Mouse (Mus musculus) heart, embryonic 14.5 days (tissue): ENCODE data around the gene Usp3. TPM values are rescaled to one million over a fixed set of nuclear protein-coding genes. Genes with fewer than 3 reads are reported as not detected.

ENCODE experiments used
- ATAC-seq: fragments of 200-750 bp; cut with Nextera tagmentation; 2 replicates; pipeline ENCODE4 v1.8.0; 2017; ENCODE audit warnings: low read depth, moderate TSS enrichment; ENCODE audit not compliant: insufficient number of reproducible peaks, insufficient read depth, low FRiP score
- H3K27ac ChIP-seq, 2 experiments: fragments of 200-500 bp in 1 of 2; fragments of 300-500 bp in 1 of 2; sonication (generic) in 1 of 2; replicated peaks in 1 of 2; 2 replicates each; pipeline ENCODE4 v1.5.1; 2012 to 2014; ENCODE audit warnings: low read depth in 2 of 2, low read length in 2 of 2, control low read depth in 1 of 2, mild to moderate bottlenecking in 1 of 2, mixed read lengths in 1 of 2; ENCODE audit not compliant: control insufficient read depth in 1 of 2, insufficient read depth in 1 of 2
- H3K27me3 ChIP-seq: fragments of 300-500 bp; sonication (generic); 2 replicates; pipeline ENCODE4 v1.6.1; 2014; ENCODE audit warnings: mild to moderate bottlenecking, low read length, control low read depth; ENCODE audit not compliant: control insufficient read depth, insufficient read depth
- H3K36me3 ChIP-seq: fragments of 300-500 bp; sonication (generic); 2 replicates; pipeline ENCODE4 v1.6.1; 2014; ENCODE audit warnings: mild to moderate bottlenecking, control low read depth, low read length, mixed read lengths; ENCODE audit not compliant: control insufficient read depth, insufficient read depth
- H3K4me1 ChIP-seq, 2 experiments: fragments of 200-500 bp in 1 of 2; fragments of 300-500 bp in 1 of 2; sonication (generic) in 1 of 2; 2 replicates each; pipeline ENCODE4 v1.6.1; 2012 to 2014; ENCODE audit warnings: low read length in 2 of 2, control low read depth in 1 of 2, mixed read lengths in 1 of 2; ENCODE audit not compliant: control insufficient read depth in 2 of 2, insufficient read depth in 2 of 2
- H3K4me2 ChIP-seq: fragments of 300-500 bp; sonication (generic); 2 replicates; pipeline ENCODE4 v1.6.1; 2014; ENCODE audit warnings: mild to moderate bottlenecking, low read length
- H3K4me3 ChIP-seq, 2 experiments: fragments of 200-500 bp in 1 of 2; fragments of 300-500 bp in 1 of 2; sonication (generic) in 1 of 2; 2 replicates each; pipeline ENCODE4 v1.5.1; 2012 to 2014; ENCODE audit warnings: low read length in 2 of 2, mild to moderate bottlenecking in 2 of 2, control low read depth in 1 of 2, low read depth in 1 of 2, moderate library complexity in 1 of 2; ENCODE audit not compliant: control insufficient read depth in 1 of 2, insufficient read depth in 1 of 2
- H3K9ac ChIP-seq: fragments of 300-500 bp; sonication (generic); 2 replicates; pipeline ENCODE4 v1.6.1; 2014; ENCODE audit warnings: mild to moderate bottlenecking, low read length
- H3K9me3 ChIP-seq: fragments of 300-500 bp; sonication (generic); 2 replicates; pipeline ENCODE4 v1.6.1; 2016; ENCODE audit warnings: low read length, control low read depth; ENCODE audit not compliant: control insufficient read depth
- WGBS: fragments of 180-500 bp; shearing (Covaris S2); extraction: QIAGEN DNeasy Blood & Tissue Kit; methylation state at CpG from one replicate; pipeline ENCODE4 v1.1.7; 2014; 5-methylcytosine and 5-hydroxymethylcytosine counted together
- polyA plus RNA-seq: library from polyadenylated mRNA; unstranded; fragments of >200 nt; fragmentation: Nextera tagmentation; extraction: Ambion mirVana; gene quantifications from 2 replicates; pipeline ENCODE4 v1.2.1, GENCODE M21; 2014

Gene Usp3
- polyA plus RNA-seq, 1 experiment from 2014 or later, result 51.7 TPM

DNA sequence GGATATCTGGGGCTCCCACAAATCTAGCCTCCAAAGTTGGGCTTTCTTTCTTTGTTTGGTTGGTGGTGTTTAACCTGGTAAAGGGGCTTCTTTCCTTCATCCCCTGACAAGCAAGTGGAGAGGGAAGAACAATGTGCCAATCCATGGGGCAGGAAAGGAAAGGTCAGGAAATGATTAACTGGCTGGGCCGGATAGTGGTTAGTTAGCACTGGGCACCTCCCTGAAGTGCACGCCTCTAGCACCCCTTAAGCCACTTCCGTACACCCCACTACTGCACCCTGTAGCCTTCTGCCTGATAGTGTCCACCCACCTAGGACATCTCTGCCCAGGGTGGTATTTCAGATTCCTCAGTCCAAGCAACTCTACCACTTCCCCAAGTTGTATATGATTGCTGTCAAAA, 1.1 kb upstream of the Usp3 start:
- 64% methylated on average over 3 of the region's 3 CpGs for whole genome bisulfite sequencing
- H3K9me3 ChIP-seq, result no peaks in the 10 kb centered on the region
- peak overlapping the region; percentile 88 for H3K4me2 ChIP-seq
- no peaks in the 10 kb centered on the region for H3K36me3 ChIP-seq
- no peak for ATAC-seq
- peak overlapping the region; percentile 75; the same call in 1 of the 2 replicates for H3K9ac ChIP-seq
- no peak overlapping the region; a peak in 1 of 4 replicates for H3K4me3 ChIP-seq
- no peaks in the 10 kb centered on the region for H3K27me3 ChIP-seq
- H3K27ac ChIP-seq, result peak overlapping the region in 1 of 2 experiments; percentile 95; a peak in 1 of 4 replicates
- H3K4me1 ChIP-seq, result peaks cover 8 to 30% of the 10 kb centered on the region in 2 experiments

DNA sequence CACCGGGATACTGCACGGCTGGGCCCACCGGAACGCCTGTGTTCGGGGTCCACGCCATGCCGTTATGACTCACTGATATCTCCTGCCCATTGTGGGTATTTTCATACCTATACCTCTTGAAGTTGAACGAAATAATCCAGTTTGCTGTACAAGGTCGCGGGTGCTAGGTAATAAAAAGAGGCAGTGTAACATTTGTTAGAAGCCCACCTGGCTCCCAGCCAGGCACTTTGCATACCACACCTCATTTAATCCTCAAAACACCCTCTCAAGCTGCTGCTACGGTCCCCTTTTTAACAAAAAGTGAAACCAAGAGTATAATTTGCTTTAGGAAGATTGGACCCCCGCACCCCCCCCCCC, 649 bp upstream of the Usp3 start:
- Histone ChIP-seq H3K4me1 (peaks cover 8 to 30% of the 10 kb centered on the region in 2 experiments), H3K27me3 (no peaks in the 10 kb centered on the region), H3K9me3 (no peaks in the 10 kb centered on the region), H3K27ac (peak overlapping the region; percentile 80 to 95), H3K4me3 (peak overlapping the region; percentile 67 to 97), H3K36me3 (no peaks in the 10 kb centered on the region), H3K9ac (peak overlapping the region; percentile 75), H3K4me2 (peak overlapping the region; percentile 88)
- ATAC-seq, result no peak
- 6% methylated on average over 12 of the region's 12 CpGs for WGBS

DNA sequence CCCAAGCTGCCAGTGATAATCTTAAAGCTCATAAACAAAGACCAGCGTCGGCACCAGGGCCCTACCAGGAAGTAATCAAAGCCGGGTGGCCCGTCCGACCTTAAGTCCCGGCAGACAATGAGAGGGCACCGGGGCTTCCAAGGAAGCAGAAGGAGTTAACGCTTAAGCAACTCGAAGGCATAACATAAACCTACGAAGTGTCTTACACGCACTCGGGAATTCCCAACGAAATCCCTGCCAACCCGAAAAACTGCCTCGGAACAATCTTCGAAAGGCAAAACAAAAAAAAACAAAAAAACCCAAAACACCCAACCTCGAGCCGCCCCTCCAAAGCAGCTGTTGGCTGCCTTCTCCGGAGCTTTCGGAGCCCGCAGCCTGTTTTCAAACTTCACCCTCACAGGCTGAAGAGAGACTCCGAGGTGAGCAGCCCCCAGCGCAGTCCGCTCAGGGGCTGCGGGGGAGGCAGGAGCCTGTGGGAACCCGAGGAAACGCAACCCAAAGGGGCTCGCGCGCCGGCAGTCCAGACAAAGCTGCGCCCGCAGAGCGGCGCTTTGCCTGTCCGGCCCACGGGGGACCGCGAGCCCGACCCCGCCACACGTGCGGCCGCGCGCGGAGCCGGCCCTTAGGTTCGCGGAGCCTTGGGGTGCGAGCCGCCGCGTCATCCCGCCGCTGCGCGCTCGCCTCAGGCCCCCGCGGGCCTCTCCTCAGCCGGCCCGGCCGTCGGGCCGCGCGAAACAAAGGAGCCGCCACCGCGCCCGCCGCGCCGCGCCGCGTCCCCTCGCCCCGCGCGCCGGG, 894 bp downstream of the Usp3 start:
- Histone ChIP-seq H3K4me1 (peaks cover 8 to 37% of the 10 kb centered on the region in 2 experiments), H3K9me3 (no peaks in the 10 kb centered on the region), H3K4me2 (peak overlapping the region; percentile 88), H3K27me3 (no peaks in the 10 kb centered on the region), H3K27ac (peak overlapping the region; percentile 59 to 95), H3K9ac (peak overlapping the region; percentile 99), H3K36me3 (no peaks in the 10 kb centered on the region), H3K4me3 (peak overlapping the region; percentile 97 to 99)
- ATAC-seq, result peak; percentile 29
- under 1% methylated on average over 67 of the region's 83 CpGs for WGBS

DNA sequence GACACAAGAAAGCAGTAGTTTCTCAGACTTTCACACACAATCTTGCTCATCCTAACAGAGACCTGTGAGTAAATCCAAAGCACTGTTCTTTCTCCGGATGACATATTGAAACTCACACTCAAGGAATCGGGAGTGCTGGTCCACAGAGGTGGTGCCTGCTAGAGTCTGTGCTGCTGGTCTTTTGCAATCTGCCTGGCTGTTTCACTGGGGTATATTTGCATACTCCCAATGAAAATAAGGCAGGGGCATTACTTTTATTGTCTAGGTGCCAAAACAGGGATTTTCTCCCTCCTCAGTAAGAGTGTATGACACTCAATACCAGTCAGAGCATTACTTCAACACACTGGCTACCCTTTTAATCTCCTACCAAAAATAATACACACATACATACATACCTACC, 2.9 kb downstream of the Usp3 start:
- H3K36me3 ChIP-seq, result no peaks in the 10 kb centered on the region
- no peak overlapping the region for H3K4me3 ChIP-seq
- ATAC-seq, result no peak
- H3K9ac ChIP-seq, result peak overlapping the region; percentile 31; the same call in 1 of the 2 replicates
- H3K27ac ChIP-seq, result no peak overlapping the region
- no peaks in the 10 kb centered on the region for H3K27me3 ChIP-seq
- H3K4me2 ChIP-seq, result peak overlapping the region; percentile 88; the same call in 1 of the 2 replicates
- WGBS, result 60% methylated on average over 2 of the region's 2 CpGs
- H3K4me1 ChIP-seq, result peaks cover 6 to 42% of the 10 kb centered on the region in 2 experiments
- H3K9me3 ChIP-seq, result no peaks in the 10 kb centered on the region

DNA sequence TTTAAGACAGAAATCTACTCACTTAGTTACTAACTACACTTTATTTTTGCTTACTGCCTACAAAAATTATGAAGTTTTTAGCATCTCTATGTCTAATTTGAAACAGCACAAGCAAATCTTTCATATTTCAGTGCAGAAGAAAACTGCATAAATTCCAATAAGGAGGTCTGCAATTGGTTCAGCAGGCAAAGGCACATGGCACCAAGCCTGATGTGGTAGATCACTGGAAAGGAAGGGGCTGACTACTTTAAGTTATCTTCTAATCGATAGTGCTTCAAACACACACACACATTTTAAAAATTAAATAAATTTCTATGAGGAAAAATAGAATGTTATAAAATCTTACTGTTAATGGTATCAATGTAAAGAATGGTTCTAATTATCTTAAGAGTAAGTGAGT, 5.9 kb downstream of the Usp3 start:
- Histone ChIP-seq H3K36me3 (no peaks in the 10 kb centered on the region), H3K27ac (no peak overlapping the region), H3K9ac (no peak overlapping the region), H3K27me3 (no peaks in the 10 kb centered on the region), H3K4me3 (no peak overlapping the region), H3K9me3 (no peaks in the 10 kb centered on the region), H3K4me1 (peaks cover 0 to 32% of the 10 kb centered on the region in 2 experiments; a peak in 3 of 4 replicates), H3K4me2 (peak overlapping the region; percentile 29; the same call in 1 of the 2 replicates)
- WGBS, result 72% methylated on average over 1 of the region's 1 CpGs
- ATAC-seq, result no peak

DNA sequence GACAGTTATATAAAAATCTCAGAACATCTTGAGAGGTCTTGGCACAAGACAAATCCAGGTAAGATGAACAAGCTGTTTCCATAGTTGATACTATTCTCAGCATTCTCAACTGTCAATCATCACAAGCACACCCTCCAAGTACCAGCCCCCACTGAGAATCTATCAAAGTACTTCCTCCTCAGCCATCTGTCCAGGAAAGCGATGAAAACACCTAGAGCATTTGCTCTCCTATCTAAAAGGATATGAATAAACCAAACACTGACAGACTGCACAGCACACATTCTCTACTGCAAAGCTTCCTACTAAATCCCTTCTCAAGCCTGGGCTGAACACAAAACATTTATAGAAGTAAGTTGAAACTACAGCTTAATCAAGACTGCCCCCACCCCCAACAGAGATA, 6.4 kb downstream of the Usp3 start:
- Histone ChIP-seq H3K9me3 (no peaks in the 10 kb centered on the region), H3K4me3 (no peak overlapping the region), H3K9ac (no peak overlapping the region), H3K27ac (peak overlapping the region in 1 of 2 experiments; percentile 44; a peak in 2 of 4 replicates), H3K4me1 (peaks cover 0 to 31% of the 10 kb centered on the region in 2 experiments; a peak in 3 of 4 replicates), H3K27me3 (no peaks in the 10 kb centered on the region), H3K4me2 (peak overlapping the region; percentile 29), H3K36me3 (no peaks in the 10 kb centered on the region)
- WGBS, result 6% methylated on average over 1 of the region's 1 CpGs
- no peak for ATAC-seq

DNA sequence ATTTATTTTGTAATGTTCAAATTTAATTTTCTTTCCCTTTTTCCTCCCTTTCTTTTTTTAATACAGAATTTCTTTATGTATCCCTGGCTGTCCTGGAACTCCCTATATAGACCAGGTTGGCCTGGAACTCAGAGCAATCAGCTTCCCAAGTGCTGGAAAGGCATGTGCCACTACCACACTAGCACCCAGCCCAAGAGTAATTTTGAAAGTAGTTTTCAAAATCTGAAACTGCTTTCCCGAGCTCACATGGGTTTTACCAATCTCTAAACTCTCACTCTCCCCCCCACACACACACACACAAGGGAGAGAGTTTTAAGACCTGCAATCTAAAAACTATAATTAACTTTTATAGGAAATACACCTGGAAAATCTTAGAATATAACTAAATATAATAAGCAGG, 7.8 kb downstream of the Usp3 start:
- 73% methylated on average over 1 of the region's 1 CpGs for WGBS
- Histone ChIP-seq H3K4me2 (no peak overlapping the region), H3K27ac (no peak overlapping the region), H3K9ac (no peak overlapping the region), H3K4me3 (no peak overlapping the region), H3K4me1 (peaks cover 0 to 19% of the 10 kb centered on the region in 2 experiments; a peak in 3 of 4 replicates), H3K36me3 (no peaks in the 10 kb centered on the region), H3K27me3 (no peaks in the 10 kb centered on the region), H3K9me3 (no peaks in the 10 kb centered on the region)
- no peak for ATAC-seq
